Mouse (Mus musculus) spleen, adult 2 months (tissue): ENCODE results near the gene Skp2.

Experiments
- CTCF ChIP-seq: fragments of 200-500 bp; IDR thresholded peaks from 2 replicates; pipeline ENCODE4 v1.5.1; 2011; ENCODE audit warnings: mild to moderate bottlenecking, inconsistent platforms; ENCODE audit not compliant: insufficient read depth, insufficient read length, insufficient replicate concordance; ENCODE audit errors: extremely low read depth
- POLR2A ChIP-seq: fragments of 200-500 bp; IDR thresholded peaks from 2 replicates; pipeline ENCODE4 v1.6.1; 2011; ENCODE audit warnings: low read depth, low read length, inconsistent platforms

DNA sequence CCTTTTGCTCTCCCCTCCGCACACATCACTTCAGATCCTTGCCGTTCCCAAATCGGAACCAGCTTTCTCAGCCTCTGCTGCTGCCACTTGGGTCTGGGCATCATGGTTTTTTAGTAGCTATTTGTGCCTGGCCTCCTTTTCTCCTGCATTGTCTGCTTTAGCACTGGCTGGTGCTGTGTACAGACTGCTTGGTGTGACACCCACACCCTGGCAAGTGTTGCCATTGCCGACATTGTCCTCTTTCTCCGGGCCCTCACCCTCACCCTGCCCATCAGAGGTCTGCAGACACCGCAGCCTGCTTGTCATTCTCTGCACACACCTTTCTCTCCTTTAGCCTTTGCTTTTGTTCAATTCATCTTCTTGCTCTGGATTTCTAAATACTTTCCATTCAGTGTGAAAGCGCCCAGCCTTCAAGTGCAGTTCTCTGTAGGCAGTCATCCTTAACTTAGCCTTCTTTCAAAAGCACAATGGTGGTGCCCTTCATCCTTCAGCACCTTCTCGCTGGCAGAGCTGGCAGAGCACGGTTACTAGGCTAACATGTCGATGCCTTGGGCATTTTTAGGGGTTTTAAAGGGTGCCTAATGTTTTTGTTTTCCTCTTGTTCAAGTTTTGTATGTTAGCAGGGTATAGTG is 54.7 kb downstream of the Skp2 start:
- TF ChIP-seq POLR2A: no peak
- TF ChIP-seq CTCF: no peak
